7 mouse cellular contexts compared by ENCODE assay signal in genomic region chr14:50943932-50944667, GRCm38 (mm10). TPM values are rescaled to one million over a fixed set of nuclear protein-coding genes. Genes with fewer than 3 reads are reported as not detected.
DNase-seq lines count a peak whose midpoint lies in the region; ATAC-seq lines count a peak whose summit lies in the region.

Gene Gm49342 (plus strand): TSS chr14:50944517.

- ATAC-seq in embryonic facial prominence, embryonic 11.5 days (replicated peaks; ENCODE audit: insufficient number of reproducible peaks, low FRiP score, low TSS enrichment, low read depth): peak; percentile 98
- ATAC-seq in limb, embryonic 11.5 days (ENCODE audit: insufficient number of reproducible peaks, low FRiP score, low TSS enrichment, low read depth): peak; percentile 99
- ATAC-seq in midbrain, embryonic 14.5 days (ENCODE audit: low FRiP score, low TSS enrichment): peak; percentile 96

- 18% methylated on average over 31 of the region's 31 CpGs for WGBS in embryonic facial prominence, embryonic 11.5 days
- WGBS in limb, embryonic 11.5 days: 19% methylated on average over 31 of the region's 31 CpGs
- WGBS in midbrain, embryonic 14.5 days: 18% methylated on average over 31 of the region's 31 CpGs

- no peaks in the 10 kb centered on the region for H3K9me3 ChIP-seq in embryonic facial prominence, embryonic 11.5 days (replicated peaks; ENCODE audit: control insufficient read depth, low read length)
- no peaks in the 10 kb centered on the region for H3K9me3 ChIP-seq in limb, embryonic 11.5 days (ENCODE audit: control insufficient read depth, low read length)
- no peaks in the 10 kb centered on the region for H3K9me3 ChIP-seq in midbrain, embryonic 14.5 days (ENCODE audit: control insufficient read depth, low read length)

- H3K27ac ChIP-seq in embryonic facial prominence, embryonic 11.5 days (replicated peaks; ENCODE audit: low read depth, low read length): peak within 1 kb of the TSS; percentile 72
- H3K27ac ChIP-seq in limb, embryonic 11.5 days (replicated peaks; ENCODE audit: low read depth, low read length): peak within 1 kb of the TSS; percentile 64; the same call in 1 of the 2 replicates
- peak within 1 kb of the TSS; percentile 81 for H3K27ac ChIP-seq in midbrain, embryonic 14.5 days (replicated peaks; ENCODE audit: low read depth, low read length)

- peak within 1 kb of the TSS; percentile 44 for H3K4me3 ChIP-seq in embryonic facial prominence, embryonic 11.5 days (ENCODE audit: low read depth, low read length)
- peak within 1 kb of the TSS; percentile 45 for H3K4me3 ChIP-seq in limb, embryonic 11.5 days (ENCODE audit: low read depth, low read length)
- peak within 1 kb of the TSS; percentile 34 for H3K4me3 ChIP-seq in midbrain, embryonic 14.5 days (replicated peaks; ENCODE audit: low read depth, low read length)

- H3K9ac ChIP-seq in embryonic facial prominence, embryonic 11.5 days (replicated peaks; ENCODE audit: low read length): peak within 1 kb of the TSS; percentile 57
- peak within 1 kb of the TSS; percentile 62 for H3K9ac ChIP-seq in limb, embryonic 11.5 days (ENCODE audit: low read length)
- H3K9ac ChIP-seq in midbrain, embryonic 14.5 days (replicated peaks; ENCODE audit: low read length): peak within 1 kb of the TSS; percentile 51

- no peaks in the 10 kb centered on the region for H3K27me3 ChIP-seq in embryonic facial prominence, embryonic 11.5 days (ENCODE audit: control insufficient read depth, insufficient read depth, low read length)
- no peaks in the 10 kb centered on the region for H3K27me3 ChIP-seq in limb, embryonic 11.5 days (ENCODE audit: control insufficient read depth, insufficient read depth, low read length)
- H3K27me3 ChIP-seq in midbrain, embryonic 14.5 days (ENCODE audit: control insufficient read depth, insufficient read depth, low read length): no peaks in the 10 kb centered on the region

- no peaks in the 10 kb centered on the region for H3K4me1 ChIP-seq in embryonic facial prominence, embryonic 11.5 days (ENCODE audit: control insufficient read depth, insufficient read depth, low read length)
- no peaks in the 10 kb centered on the region for H3K4me1 ChIP-seq in limb, embryonic 11.5 days (ENCODE audit: control insufficient read depth, insufficient read depth, low read length)
- H3K4me1 ChIP-seq in midbrain, embryonic 14.5 days (ENCODE audit: control insufficient read depth, insufficient read depth, low read length): no peaks in the 10 kb centered on the region

- DNase-seq in adrenal gland, postnatal 10 days: peak; percentile 97
- peak; percentile 94 for DNase-seq in embryonic facial prominence, embryonic 11.5 days (ENCODE audit: low spot score)
- peak; percentile 100 for DNase-seq in heart, adult 11 months
- peak; percentile 97 for DNase-seq in kidney, adult 18-20 months
- peak; percentile 96 for DNase-seq in limb, embryonic 11.5 days (ENCODE audit: low spot score)
- peak; percentile 90 for DNase-seq in midbrain, embryonic 14.5 days
- DNase-seq in spleen, adult 18-20 months: peak; percentile 83 to 86

- peak within 1 kb of the TSS; percentile 46 for H3K4me2 ChIP-seq in embryonic facial prominence, embryonic 11.5 days (ENCODE audit: low read depth, low read length)
- peak within 1 kb of the TSS; percentile 54 for H3K4me2 ChIP-seq in limb, embryonic 11.5 days (ENCODE audit: low read depth, severe bottlenecking)
- peak within 1 kb of the TSS; percentile 53 for H3K4me2 ChIP-seq in midbrain, embryonic 14.5 days (ENCODE audit: low read length)

- no peaks in the 10 kb centered on the region for H3K36me3 ChIP-seq in embryonic facial prominence, embryonic 11.5 days (replicated peaks; ENCODE audit: control insufficient read depth, insufficient read depth, low read depth, low read length)
- no peaks in the 10 kb centered on the region for H3K36me3 ChIP-seq in limb, embryonic 11.5 days (ENCODE audit: control insufficient read depth, insufficient read depth, low read length)
- H3K36me3 ChIP-seq in midbrain, embryonic 14.5 days (ENCODE audit: control insufficient read depth, insufficient read depth, low read length): no peaks in the 10 kb centered on the region

RNA-seq across cellular contexts. Expression of gene Gm49342, which starts in this region (rescaled TPM):
- 10 to 100 TPM; 37.1 to 48.5 TPM for total RNA-seq in adrenal gland, postnatal 10 days (2021)
- polyA plus RNA-seq in embryonic facial prominence, embryonic 11.5 days (2014; fragmentation: Nextera tagmentation; extraction: Ambion mirVana): not detected in 2 replicates
- polyA plus RNA-seq in limb, embryonic 11.5 days (2014; fragmentation: Nextera tagmentation; extraction: Ambion mirVana): not detected in 2 replicates
- 0.95 TPM in 1 of 2 replicates, not detected in the other for polyA plus RNA-seq in midbrain, embryonic 14.5 days (2014; fragmentation: Nextera tagmentation; extraction: Ambion mirVana)

Comparison
In these comparisons a context has a peak if more than half of its experiments do, and no peak if none do; other contexts are left out.
1. Peak in every context shown above with its lines: DNase-seq, ATAC-seq, H3K4me3 ChIP-seq and H3K27ac ChIP-seq.
2. Peak in DNase-seq, ATAC-seq, H3K4me3 ChIP-seq, H3K27ac ChIP-seq, H3K9ac ChIP-seq and H3K4me2 ChIP-seq in embryonic facial prominence, embryonic 11.5 days; RNA of the gene not detected or under 1 TPM.
3. Peak in DNase-seq, ATAC-seq, H3K4me3 ChIP-seq, H3K27ac ChIP-seq, H3K9ac ChIP-seq and H3K4me2 ChIP-seq in limb, embryonic 11.5 days; RNA of the gene not detected or under 1 TPM.
4. Peak in DNase-seq, ATAC-seq, H3K4me3 ChIP-seq, H3K27ac ChIP-seq, H3K9ac ChIP-seq and H3K4me2 ChIP-seq in midbrain, embryonic 14.5 days; RNA of the gene not detected or under 1 TPM.